Mouse (Mus musculus) ES-Bruce4 (cell line): Measurements from ENCODE around the gene Rpl9.

Source experiments
- CTCF ChIP-seq: IDR thresholded peaks from one replicate; pipeline ENCODE4 v1.8.1; 2011; ENCODE audit warnings: low read depth, low read length
- EP300 ChIP-seq: IDR thresholded peaks from 2 replicates; pipeline ENCODE4 v1.6.1; 2011; ENCODE audit warnings: low read depth, low read length; ENCODE audit not compliant: insufficient read depth
- POLR2A ChIP-seq: IDR thresholded peaks from one replicate; pipeline ENCODE4 v1.8.1; 2011; ENCODE audit warnings: low read length; ENCODE audit not compliant: insufficient read depth

DNA sequence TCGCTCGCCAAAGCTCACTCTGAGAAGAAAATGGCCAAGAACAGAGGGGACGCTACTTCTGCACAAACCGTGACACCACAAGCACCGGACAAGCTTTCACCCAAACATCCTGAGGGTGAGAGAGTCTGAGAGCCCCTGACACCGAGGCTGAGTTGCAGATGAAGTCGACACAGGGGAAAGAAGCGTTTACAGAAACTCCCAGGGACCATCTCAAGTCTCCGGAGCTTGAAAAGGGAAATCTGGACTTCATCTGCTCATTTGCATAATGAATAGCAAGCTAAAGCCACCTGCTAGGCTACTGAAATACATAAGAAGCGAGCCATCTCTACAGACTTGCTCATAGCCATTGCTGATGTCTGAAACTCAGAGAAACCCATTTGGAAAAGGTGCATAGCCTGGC, 27.9 kb upstream of the Rpl9 start:
- TF ChIP-seq EP300 (no peak), CTCF (no peak), POLR2A (no peak)
